Mouse (Mus musculus): Measurements from ENCODE around the gene Lpp.

- TF ChIP-seq KAT2A (conservative IDR thresholded peaks at IDR 0.05; ENCODE audit: low read depth, low read length) (no peak), CTCF (IDR thresholded peaks at IDR 0.05 in 2 of 3, conservative IDR thresholded peaks at IDR 0.05 in 1 of 3; ENCODE audit: control insufficient read depth in 1 of 3, insufficient read depth in 1 of 3, low read depth in 2 of 3, low read length in 3 of 3, poor library complexity in 1 of 3, severe bottlenecking in 1 of 3) (no peak), ZKSCAN1 (IDR thresholded peaks at IDR 0.05; ENCODE audit: low read depth, low read length) (no peak), RAD21 (IDR thresholded peaks at IDR 0.05; ENCODE audit: low read depth, low read length) (no peak), MAZ (IDR thresholded peaks at IDR 0.05; ENCODE audit: low read depth, low read length) (no peak), RCOR1 (IDR thresholded peaks at IDR 0.05; ENCODE audit: low read depth, low read length) (no peak), TCF12 (IDR thresholded peaks at IDR 0.05; ENCODE audit: low read depth, low read length) (no peak), ZC3H11A (IDR thresholded peaks at IDR 0.05; ENCODE audit: low read depth, low read length) (no peak), CHD2 (IDR thresholded peaks at IDR 0.05; ENCODE audit: low read length) (no peak), POLR2AphosphoS2 (IDR thresholded peaks at IDR 0.05; ENCODE audit: low read length) (no peak), POLR2AphosphoS5 (IDR thresholded peaks at IDR 0.05; ENCODE audit: borderline replicate concordance, low read depth, low read length) (no peak), MYC (IDR thresholded peaks at IDR 0.05; ENCODE audit: low read depth, low read length) (no peak)
Observed at GRCm38 (mm10) chr16:24992494-24992893, 599.2 kb downstream of the Lpp start.
